Mouse (Mus musculus): Measurements from ENCODE around the gene Tgds.

- no peak for TF ChIP-seq CTCF (IDR thresholded peaks at IDR 0.05; ENCODE audit: insufficient read depth, low read length)
- TF ChIP-seq POLR2A (IDR thresholded peaks at IDR 0.05; ENCODE audit: borderline replicate concordance, extremely low read depth, low read depth, low read length): no peak
Measured at GRCm38 (mm10) chr14:118152294-118152651, 19.7 kb upstream of the Tgds start.

All from lung, adult 2 months (tissue).